8 mouse cellular contexts compared by ENCODE assay signal in the genomic region with DNA sequence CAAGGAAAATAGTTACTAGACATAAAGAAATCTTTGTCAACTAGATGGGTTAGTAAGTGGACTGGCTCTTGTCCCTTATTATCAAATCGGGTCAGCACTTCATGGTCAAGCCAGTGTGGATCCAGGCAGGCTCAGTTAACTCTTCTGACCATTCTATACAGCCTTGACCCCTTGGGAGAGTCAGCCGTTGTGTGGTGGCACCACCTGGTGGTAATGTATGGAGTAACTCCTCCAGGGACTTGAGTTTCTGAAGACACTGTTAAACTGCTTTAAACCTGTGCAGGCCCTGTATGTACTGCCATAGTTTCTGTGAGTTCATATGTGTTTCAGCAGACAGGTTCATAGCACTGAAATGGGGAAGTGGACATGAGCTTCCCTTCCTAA. TPM values are rescaled to one million over a fixed set of nuclear protein-coding genes. Genes with fewer than 3 reads are reported as not detected.
DNase-seq lines count a peak whose midpoint lies in the region; ATAC-seq lines count a peak whose summit lies in the region.
"Had no signal": no experiment of that assay in that cellular context is flagged by ENCODE, and none has a peak within 500 bp of the region (broad histone marks: within the 10 kb centered on the region; RNA-seq: fewer than 3 reads in every experiment).

No protein-coding gene starts in this region.

- H3K4me1 ChIP-seq in intestine, embryonic 15.5 days (replicated peaks) = 0 out of 2 replicates have a peak, but pooled peaks cover 5% of the 10 kb centered on the region
- no peaks in the 10 kb centered on the region for H3K4me1 ChIP-seq in midbrain, embryonic 16.5 days (ENCODE audit: control insufficient read depth, insufficient read depth, low read length)
- H3K4me1 ChIP-seq: midbrain, embryonic 12.5 days had no signal

- H3K9ac ChIP-seq in intestine, embryonic 15.5 days = no peak overlapping the region
- H3K9ac ChIP-seq in midbrain, embryonic 16.5 days (ENCODE audit: low read depth, low read length) = no peak overlapping the region
- H3K9ac ChIP-seq: midbrain, embryonic 12.5 days had no signal

- intact Hi-C loops in left cerebral cortex, postnatal 4 days (cut with DNase I) = loop anchor here (2.0 kb wide), 1 partner anchor 162 kb away; no protein-coding TSS in a partner anchor

- no peak overlapping the region for H3K27ac ChIP-seq in intestine, embryonic 15.5 days
- H3K27ac ChIP-seq in midbrain, embryonic 16.5 days (ENCODE audit: low read length) = no peak overlapping the region
- H3K27ac ChIP-seq: midbrain, embryonic 12.5 days had no signal

- H3K36me3 ChIP-seq in intestine, embryonic 15.5 days = no peaks in the 10 kb centered on the region
- H3K36me3 ChIP-seq in midbrain, embryonic 16.5 days (ENCODE audit: control insufficient read depth, insufficient read depth, low read length) = no peaks in the 10 kb centered on the region
- H3K36me3 ChIP-seq: midbrain, embryonic 12.5 days had no signal

- H3K9me3 ChIP-seq in intestine, embryonic 15.5 days = no peaks in the 10 kb centered on the region
- no peaks in the 10 kb centered on the region for H3K9me3 ChIP-seq in midbrain, embryonic 16.5 days (replicated peaks; ENCODE audit: control insufficient read depth, low read length, poor library complexity, severe bottlenecking)
- H3K9me3 ChIP-seq: midbrain, embryonic 12.5 days had no signal

- H3K4me2 ChIP-seq in intestine, embryonic 15.5 days (replicated peaks) = no peak overlapping the region
- H3K4me2 ChIP-seq in midbrain, embryonic 16.5 days (ENCODE audit: low read length) = no peak overlapping the region
- H3K4me2 ChIP-seq: midbrain, embryonic 12.5 days had no signal

- ATAC-seq in intestine, embryonic 15.5 days = peak; percentile 53; the same call in 1 of the 2 replicates
- 0 out of 2 replicates have a peak, but pooled peaks have one; percentile 28 for ATAC-seq in midbrain, embryonic 16.5 days

- peak; percentile 84 for DNase-seq in adipocyte (ENCODE audit: low spot score)
- DNase-seq in cerebellum, postnatal 14 days = peak; percentile 95
- DNase-seq in gastrocnemius, adult 8-10 months (ENCODE audit: low spot score in 2 of 2) = peak; percentile 35 to 58
- DNase-seq in left cerebral cortex, postnatal 4 days = peak; percentile 82
- peak; percentile 63 to 86 for DNase-seq in spleen, postnatal 4 days (ENCODE audit: low spot score in 2 of 2)

- H3K27me3 ChIP-seq in intestine, embryonic 15.5 days (replicated peaks) = no peaks in the 10 kb centered on the region; the same call in 1 of the 2 replicates
- H3K27me3 ChIP-seq in midbrain, embryonic 16.5 days (ENCODE audit: control insufficient read depth, insufficient read depth, low read depth, low read length) = no peaks in the 10 kb centered on the region

- no peak overlapping the region for H3K4me3 ChIP-seq in intestine, embryonic 15.5 days (replicated peaks)
- no peak overlapping the region for H3K4me3 ChIP-seq in midbrain, embryonic 16.5 days (ENCODE audit: low read depth, low read length)
- H3K4me3 ChIP-seq: midbrain, embryonic 12.5 days had no signal

- 2% methylated on average over 2 of the region's 2 CpGs for WGBS in intestine, embryonic 15.5 days
- 4% methylated on average over 2 of the region's 2 CpGs for WGBS in midbrain, embryonic 16.5 days

RNA-seq across cellular contexts. Expression of gene Cgnl1, which starts 35.0 kb away (rescaled TPM):
- 1 to 10 TPM; 2.8 to 5.4 (median 3.9) TPM for total RNA-seq in gastrocnemius, adult 8-10 months (2022)
- 9.0 and 9.4 TPM in 2 replicates for polyA plus RNA-seq in intestine, embryonic 15.5 days (2015; fragmentation: Nextera tagmentation; extraction: Ambion mirVana)
- 10 to 100 TPM in 1 of 2 experiments, 1 to 10 TPM in 1; 9.9 to 10.9 TPM for total RNA-seq in left cerebral cortex, postnatal 4 days (2021)
- polyA plus RNA-seq in midbrain, embryonic 16.5 days (2015; fragmentation: Nextera tagmentation; extraction: Ambion mirVana) = 4.2 and 4.6 TPM in 2 replicates
